Mouse (Mus musculus): ENCODE measurements around the gene Prkaa2. TPM values are rescaled to one million over a fixed set of nuclear protein-coding genes. Genes with fewer than 3 reads are reported as not detected.
A peak's percentile ranks its signal among the peaks of the same experiment; 100 is the strongest.

Gene Prkaa2
- polyA plus RNA-seq, 1 experiment from 2014 or later = 2.3 TPM

DNA sequence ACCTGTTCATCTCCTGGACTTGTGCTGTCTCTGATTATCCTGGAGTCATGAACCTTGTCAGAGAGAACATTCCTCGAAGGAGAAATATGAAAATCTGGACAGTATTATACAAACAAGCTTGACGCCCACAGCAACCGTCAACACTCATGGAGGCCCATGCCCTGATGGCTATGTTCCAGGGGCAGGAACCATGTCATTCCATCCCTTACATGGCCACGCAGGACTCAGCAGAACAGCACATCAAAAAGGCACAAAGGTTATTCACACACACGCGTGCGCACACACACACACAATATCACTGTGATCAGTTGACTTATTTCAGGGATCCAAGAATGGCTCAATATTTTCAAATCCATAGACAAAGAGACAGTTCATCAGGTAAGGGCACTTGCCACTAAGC, 20.3 kb downstream of the Prkaa2 start:
- no peaks in the 10 kb centered on the region for H3K9me3 ChIP-seq (ENCODE audit: low read length)
- no peaks in the 10 kb centered on the region for H3K27me3 ChIP-seq (replicated peaks; ENCODE audit: insufficient read depth, low read length)
- no peak for DNase-seq (ENCODE audit: low spot score)
- H3K36me3 ChIP-seq (ENCODE audit: insufficient read depth, low read length) = no peaks in the 10 kb centered on the region
- WGBS = 84% methylated on average over 7 of the region's 7 CpGs
- H3K4me2 ChIP-seq (replicated peaks; ENCODE audit: low read depth, low read length) = no peak overlapping the region
- TF ChIP-seq EP300 (IDR thresholded peaks at IDR 0.05) (no peak), CTCF (IDR thresholded peaks at IDR 0.05) (no peak)
- H3K9ac ChIP-seq (replicated peaks; ENCODE audit: low read depth) = no peak overlapping the region
- no peak overlapping the region for H3K4me3 ChIP-seq (ENCODE audit: low read depth, low read length)
- H3K4me1 ChIP-seq (ENCODE audit: insufficient read depth, low read depth, low read length) = no peaks in the 10 kb centered on the region
- ATAC-seq = no peak
- H3K27ac ChIP-seq (ENCODE audit: low read length) = no peak overlapping the region

- H3K36me3 ChIP-seq (ENCODE audit: insufficient read depth, low read length) = no peaks in the 10 kb centered on the region
- no peak for ATAC-seq
Measured at GRCm38 (mm10) chr4:105088671-105089070, 21.0 kb downstream of the Prkaa2 start.

GRCm38 (mm10) chr4:105076152-105076551, 33.5 kb downstream of the Prkaa2 start:
- Histone ChIP-seq H3K27ac (ENCODE audit: low read length) (no peak overlapping the region), H3K4me3 (ENCODE audit: low read depth, low read length) (no peak overlapping the region), H3K4me1 (ENCODE audit: insufficient read depth, low read depth, low read length) (no peaks in the 10 kb centered on the region), H3K4me2 (replicated peaks; ENCODE audit: low read depth, low read length) (no peak overlapping the region), H3K9ac (replicated peaks; ENCODE audit: low read depth) (no peak overlapping the region), H3K9me3 (ENCODE audit: low read length) (no peaks in the 10 kb centered on the region), H3K27me3 (replicated peaks; ENCODE audit: insufficient read depth, low read length) (no peaks in the 10 kb centered on the region), H3K36me3 (ENCODE audit: insufficient read depth, low read length) (no peaks in the 10 kb centered on the region)
- WGBS = 86% methylated on average over 6 of the region's 6 CpGs
- TF ChIP-seq EP300 (IDR thresholded peaks at IDR 0.05) (no peak), CTCF (IDR thresholded peaks at IDR 0.05) (no peak)
- no peak for DNase-seq (ENCODE audit: low spot score)
- ATAC-seq = no peak

More at GRCm38 (mm10) chr4:105088671-105089070, 21.0 kb downstream of the Prkaa2 start:
- WGBS = 61% methylated on average over 2 of the region's 2 CpGs
- TF ChIP-seq CTCF (IDR thresholded peaks at IDR 0.05) (no peak), EP300 (IDR thresholded peaks at IDR 0.05) (no peak)
- Histone ChIP-seq H3K4me1 (ENCODE audit: insufficient read depth, low read depth, low read length) (no peaks in the 10 kb centered on the region), H3K27ac (ENCODE audit: low read length) (no peak overlapping the region), H3K4me3 (ENCODE audit: low read depth, low read length) (no peak overlapping the region), H3K27me3 (replicated peaks; ENCODE audit: insufficient read depth, low read length) (no peaks in the 10 kb centered on the region), H3K9me3 (ENCODE audit: low read length) (no peaks in the 10 kb centered on the region), H3K9ac (replicated peaks; ENCODE audit: low read depth) (no peak overlapping the region), H3K4me2 (replicated peaks; ENCODE audit: low read depth, low read length) (no peak overlapping the region)
- no peak for DNase-seq (ENCODE audit: low spot score)

- Histone ChIP-seq H3K4me3 (ENCODE audit: low read depth, low read length) (no peak overlapping the region), H3K27ac (ENCODE audit: low read length) (peak overlapping the region; percentile 72), H3K9ac (replicated peaks; ENCODE audit: low read depth) (no peak overlapping the region), H3K27me3 (replicated peaks; ENCODE audit: insufficient read depth, low read length) (no peaks in the 10 kb centered on the region), H3K4me1 (ENCODE audit: insufficient read depth, low read depth, low read length) (no peaks in the 10 kb centered on the region), H3K4me2 (replicated peaks; ENCODE audit: low read depth, low read length) (no peak overlapping the region), H3K9me3 (ENCODE audit: low read length) (no peaks in the 10 kb centered on the region), H3K36me3 (ENCODE audit: insufficient read depth, low read length) (no peaks in the 10 kb centered on the region)
- WGBS = 61% methylated on average over 3 of the region's 3 CpGs
- ATAC-seq (peak; percentile 84), DNase-seq (ENCODE audit: low spot score) (peak; percentile 70)
- TF ChIP-seq EP300 (IDR thresholded peaks at IDR 0.05) (peak; percentile 36; the same call in 1 of the 2 replicates), CTCF (IDR thresholded peaks at IDR 0.05) (no peak)
Measured at GRCm38 (mm10) chr4:105071761-105072427, 37.8 kb downstream of the Prkaa2 start.

DNA sequence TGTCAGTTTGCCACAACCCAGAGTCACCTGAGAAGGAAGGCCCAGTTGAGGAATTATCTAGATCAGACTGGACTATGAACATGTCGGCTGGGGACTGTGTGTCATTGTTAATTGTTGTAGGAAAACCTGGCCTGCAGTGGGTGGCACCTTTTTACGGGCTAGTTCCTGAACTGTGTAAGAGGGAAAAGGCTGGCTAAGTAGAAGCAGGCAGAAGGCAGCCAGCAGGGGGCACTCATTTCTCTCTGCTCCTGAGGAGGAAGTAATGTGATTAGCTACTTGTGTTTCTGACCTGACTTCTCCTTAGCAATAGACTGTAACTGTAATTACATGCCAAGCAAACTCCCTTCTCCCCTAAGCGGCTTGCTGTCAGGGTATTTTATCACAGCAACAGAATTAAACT, 38.7 kb downstream of the Prkaa2 start:
- H3K36me3 ChIP-seq (ENCODE audit: insufficient read depth, low read length) = no peaks in the 10 kb centered on the region
- peak overlapping the region; percentile 72 for H3K27ac ChIP-seq (ENCODE audit: low read length)
- TF ChIP-seq CTCF (IDR thresholded peaks at IDR 0.05) = peak; percentile 82
- no peak for TF ChIP-seq EP300 (IDR thresholded peaks at IDR 0.05)
- no peak overlapping the region for H3K4me3 ChIP-seq (ENCODE audit: low read depth, low read length)
- no peaks in the 10 kb centered on the region for H3K9me3 ChIP-seq (ENCODE audit: low read length)
- ATAC-seq (peak; percentile 78), DNase-seq (ENCODE audit: low spot score) (peak; percentile 88)
- no peak overlapping the region for H3K4me2 ChIP-seq (replicated peaks; ENCODE audit: low read depth, low read length)
- H3K9ac ChIP-seq (replicated peaks; ENCODE audit: low read depth) = no peak overlapping the region
- no peaks in the 10 kb centered on the region for H3K27me3 ChIP-seq (replicated peaks; ENCODE audit: insufficient read depth, low read length)
- 21% methylated on average over 3 of the region's 3 CpGs for WGBS
- no peaks in the 10 kb centered on the region for H3K4me1 ChIP-seq (ENCODE audit: insufficient read depth, low read depth, low read length)

DNA sequence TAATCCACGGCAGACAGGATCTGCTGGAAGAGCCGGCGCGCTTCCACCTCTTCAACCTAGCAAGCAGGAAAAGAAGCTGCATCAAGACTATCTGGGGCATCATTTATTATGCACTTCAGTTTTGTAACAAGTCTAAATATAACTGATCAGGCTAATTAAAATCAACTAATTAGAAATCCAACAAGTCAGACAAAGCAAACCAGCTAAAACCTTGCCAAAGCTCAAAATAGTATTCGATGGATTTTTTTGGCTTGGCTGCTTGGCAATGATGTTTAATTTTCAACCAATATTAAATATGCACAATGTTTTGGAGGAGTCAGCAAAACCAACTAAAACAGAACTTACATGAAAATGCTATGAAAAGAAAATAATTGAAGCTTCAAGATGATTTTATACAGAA, 58.4 kb downstream of the Prkaa2 start:
- DNase-seq (ENCODE audit: low spot score) (no peak), ATAC-seq (no peak)
- no peaks in the 10 kb centered on the region for H3K4me1 ChIP-seq (ENCODE audit: insufficient read depth, low read depth, low read length)
- H3K27me3 ChIP-seq (replicated peaks; ENCODE audit: insufficient read depth, low read length) = no peaks in the 10 kb centered on the region
- H3K9ac ChIP-seq (replicated peaks; ENCODE audit: low read depth) = no peak overlapping the region
- TF ChIP-seq EP300 (IDR thresholded peaks at IDR 0.05) (no peak), CTCF (IDR thresholded peaks at IDR 0.05) (no peak)
- no peaks in the 10 kb centered on the region for H3K36me3 ChIP-seq (ENCODE audit: insufficient read depth, low read length)
- WGBS = 88% methylated on average over 5 of the region's 5 CpGs
- H3K4me2 ChIP-seq (replicated peaks; ENCODE audit: low read depth, low read length) = no peak overlapping the region
- no peak overlapping the region for H3K4me3 ChIP-seq (ENCODE audit: low read depth, low read length)
- no peaks in the 10 kb centered on the region for H3K9me3 ChIP-seq (ENCODE audit: low read length)
- no peak overlapping the region for H3K27ac ChIP-seq (ENCODE audit: low read length)
